Mouse (Mus musculus) cortical plate, adult 2 months (tissue): Measurements from ENCODE around the gene Umps.

ENCODE experiments used
- CTCF ChIP-seq: fragments of 200-500 bp; IDR thresholded peaks from 2 replicates; pipeline ENCODE4 v1.5.1; 2011; ENCODE audit warnings: mild to moderate bottlenecking, control low read depth, low read length; ENCODE audit not compliant: insufficient read depth; ENCODE audit errors: extremely low read depth
- POLR2A ChIP-seq: fragments of 200-500 bp; IDR thresholded peaks from 2 replicates; pipeline ENCODE4 v1.6.1; 2011; ENCODE audit warnings: mild to moderate bottlenecking, low read length, control low read depth; ENCODE audit not compliant: insufficient read depth; ENCODE audit errors: extremely low read depth

DNA sequence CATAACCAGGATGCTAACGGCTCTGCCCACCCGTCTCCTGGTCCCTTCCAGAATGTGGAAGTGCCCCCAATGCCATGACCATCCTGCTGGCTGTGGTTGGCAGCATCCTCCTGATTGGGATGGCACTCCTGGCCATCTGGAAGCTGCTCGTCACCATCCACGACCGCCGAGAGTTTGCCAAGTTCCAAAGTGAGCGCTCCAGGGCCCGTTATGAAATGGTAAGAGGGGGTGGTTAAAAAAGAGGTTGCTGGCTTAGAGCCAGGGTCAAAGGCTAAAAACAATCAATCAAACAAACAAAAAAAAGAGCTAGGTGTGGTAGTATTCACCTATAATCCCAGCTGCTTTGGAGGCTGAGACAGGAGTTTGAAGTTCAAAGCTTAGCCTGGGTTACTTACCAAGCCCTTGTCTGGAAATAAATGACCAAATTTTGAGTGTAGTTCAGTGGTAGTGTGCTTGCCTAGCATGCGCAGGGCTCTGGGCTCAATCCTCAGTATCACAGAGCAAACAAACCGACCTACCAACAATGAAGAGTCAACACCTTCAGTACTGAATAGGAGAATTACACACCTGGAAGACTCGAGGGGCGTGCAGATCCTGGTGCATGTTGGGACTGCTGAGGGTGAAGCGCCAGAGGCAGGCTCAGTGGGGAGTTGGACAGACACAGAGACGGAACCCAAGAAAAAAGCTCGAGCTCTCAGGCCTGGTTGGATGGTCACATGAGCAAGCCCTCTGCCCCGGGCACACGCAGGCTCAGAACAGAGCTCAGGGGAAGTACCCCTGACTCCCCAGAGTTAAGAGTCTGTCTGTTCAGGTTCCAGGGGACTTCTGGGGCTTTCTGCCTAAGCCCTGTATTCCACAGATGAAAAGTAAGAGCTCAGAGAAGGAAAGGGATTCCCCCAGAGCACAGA lies 18.9 kb downstream of the Umps start:
- TF ChIP-seq CTCF: no peak
- TF ChIP-seq POLR2A: no peak
